Mouse (Mus musculus) E14TG2a.4 (cell line): ENCODE results near the gene Celf5.

ENCODE experiments used
- CTCF ChIP-seq: conservative IDR thresholded peaks from 2 replicates; pipeline ENCODE4 v1.5.1; 2014; ENCODE audit warnings: low read length
- POU5F1 ChIP-seq: IDR thresholded peaks from 2 replicates; pipeline ENCODE4 v1.6.1; 2014; ENCODE audit warnings: low read length, borderline replicate concordance

- no peak for TF ChIP-seq CTCF
- no peak for TF ChIP-seq POU5F1
Measured at GRCm38 (mm10) chr10:81410350-81410749, 72.2 kb downstream of the Celf5 start.
